Mouse (Mus musculus) heart, adult 8-10 months (tissue): ENCODE data around the gene 3110040M04Rik. TPM values are rescaled to one million over a fixed set of nuclear protein-coding genes. Genes with fewer than 3 reads are reported as not detected.
A peak's percentile ranks its signal among the peaks of the same experiment; 100 is the strongest.

Source experiments
- DNase-seq: peaks from one replicate; pipeline ENCODE4 v3.0.0; 2022; ENCODE audit warnings: low spot score
- total RNA-seq, 4 experiments: library from RNA; stranded (reverse); gene quantifications; 2 replicates each; pipeline ENCODE4 v1.2.4; 2022

Gene 3110040M04Rik
- total RNA-seq, 4 experiments from 2014 or later, result not detected

DNA sequence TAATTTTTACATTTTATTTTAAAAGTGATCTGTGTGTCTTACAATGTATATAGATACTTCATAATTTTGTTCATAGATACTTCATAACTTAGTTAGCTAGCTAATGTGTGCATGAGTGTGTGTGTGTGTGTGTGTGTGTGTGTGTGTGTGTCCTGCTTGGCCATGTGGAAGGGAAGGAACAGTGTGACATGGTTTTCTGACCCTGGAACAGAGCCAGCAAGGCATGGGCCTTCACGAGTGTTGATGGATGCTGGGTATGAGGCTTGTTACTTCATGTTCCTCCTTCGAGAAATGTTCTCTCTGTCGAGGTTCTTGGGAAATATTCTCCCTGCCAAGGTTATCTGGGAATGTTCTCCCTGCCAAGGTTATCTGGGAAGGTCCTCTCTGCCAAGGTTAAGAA lies 29.8 kb downstream of the 3110040M04Rik start:
- DNase-seq, result no peak

DNA sequence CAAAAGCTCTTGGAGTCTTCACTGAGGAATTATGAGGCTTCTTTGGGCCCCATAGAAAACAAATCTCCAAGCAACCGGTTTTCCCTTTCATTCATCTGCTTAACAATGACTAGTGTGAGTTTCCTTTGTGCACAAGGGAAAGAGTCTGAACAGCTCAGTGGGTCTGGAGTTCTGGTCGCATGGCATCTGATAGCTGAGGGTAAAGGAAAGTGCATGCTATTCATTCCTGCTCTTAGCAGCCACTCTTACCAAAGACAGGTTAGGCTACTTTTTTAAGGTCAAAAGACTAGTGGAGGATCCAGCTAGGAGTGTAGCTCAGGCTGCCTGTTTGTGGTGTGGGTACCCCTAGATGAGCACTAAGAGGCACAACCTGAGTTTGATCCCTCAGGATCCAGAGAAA lies 31.7 kb downstream of the 3110040M04Rik start:
- DNase-seq, result no peak

DNA sequence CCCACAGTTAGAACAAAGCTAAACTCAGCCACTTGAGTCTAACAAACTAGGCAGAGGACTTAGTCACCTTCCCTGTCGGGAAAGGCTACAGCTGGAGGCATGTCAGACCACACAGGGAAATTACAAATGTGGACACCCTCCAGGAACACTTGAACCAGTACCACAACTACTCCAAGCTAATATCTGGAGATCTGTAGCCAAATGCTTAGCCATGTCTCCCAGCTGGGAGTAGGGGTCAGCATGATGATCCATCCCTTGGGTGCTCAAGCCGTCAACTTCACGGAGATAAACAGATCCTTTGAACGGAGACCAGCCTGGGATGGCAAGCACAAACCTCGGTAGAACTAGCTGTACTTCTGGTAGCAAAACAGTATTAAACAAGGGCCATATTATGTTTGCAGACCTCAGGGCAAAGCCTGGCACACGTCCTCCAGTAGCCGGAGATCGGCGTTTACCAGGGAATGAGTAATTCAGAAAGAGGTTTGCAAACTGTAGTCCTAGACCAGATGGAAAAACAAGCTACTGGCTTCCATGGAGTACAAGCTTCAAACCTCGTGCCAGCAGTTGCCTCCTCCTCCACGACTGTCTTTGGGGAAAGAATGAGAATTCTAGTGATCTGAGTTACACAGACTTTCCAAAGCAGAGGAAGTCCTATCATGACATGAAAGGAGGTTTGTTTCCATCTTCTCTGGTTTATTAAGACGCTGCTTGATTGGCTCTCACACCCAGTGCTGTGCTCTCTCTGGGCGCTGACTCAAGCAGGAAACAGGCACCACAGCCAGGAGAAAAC lies 32.4 kb downstream of the 3110040M04Rik start:
- peak; percentile 62 for DNase-seq

DNA sequence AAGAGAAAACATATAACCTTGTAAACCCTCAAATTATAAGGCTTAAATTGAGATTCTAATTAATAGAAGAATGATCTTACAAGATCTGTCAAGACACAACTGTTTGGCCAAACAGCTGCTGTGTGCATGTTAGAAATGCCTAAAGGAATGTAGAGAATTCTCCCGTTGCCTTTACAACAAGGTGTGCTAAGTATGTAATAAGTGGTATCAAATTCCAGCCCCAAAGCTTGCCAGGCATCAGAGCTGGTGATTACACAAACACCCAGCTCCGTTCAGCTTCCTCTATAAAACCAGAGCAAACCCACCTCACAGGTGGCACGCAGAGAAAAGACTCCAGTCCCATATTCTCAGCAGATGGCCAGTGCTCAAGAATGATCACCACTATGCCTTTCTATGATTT lies 33.9 kb downstream of the 3110040M04Rik start:
- no peak for DNase-seq

DNA sequence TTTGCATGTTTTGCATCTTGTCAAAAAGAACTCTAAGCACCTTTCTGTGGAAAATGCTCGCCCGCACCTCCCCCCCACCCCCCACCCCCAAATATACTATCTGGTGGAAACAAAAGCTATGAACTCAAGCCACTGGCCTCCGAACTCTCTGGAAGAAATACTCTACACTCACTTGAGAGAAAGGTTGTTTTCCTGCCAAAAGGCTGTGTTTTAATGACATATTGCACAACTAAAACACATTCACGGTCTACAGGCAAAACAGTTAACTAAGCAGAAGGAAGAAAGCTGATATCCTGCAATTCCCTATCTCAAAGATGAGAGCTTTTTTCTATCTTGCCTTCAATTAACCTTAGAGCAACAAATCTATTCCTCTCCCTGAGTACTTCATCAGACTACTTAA lies 39.4 kb downstream of the 3110040M04Rik start:
- DNase-seq, result no peak

DNA sequence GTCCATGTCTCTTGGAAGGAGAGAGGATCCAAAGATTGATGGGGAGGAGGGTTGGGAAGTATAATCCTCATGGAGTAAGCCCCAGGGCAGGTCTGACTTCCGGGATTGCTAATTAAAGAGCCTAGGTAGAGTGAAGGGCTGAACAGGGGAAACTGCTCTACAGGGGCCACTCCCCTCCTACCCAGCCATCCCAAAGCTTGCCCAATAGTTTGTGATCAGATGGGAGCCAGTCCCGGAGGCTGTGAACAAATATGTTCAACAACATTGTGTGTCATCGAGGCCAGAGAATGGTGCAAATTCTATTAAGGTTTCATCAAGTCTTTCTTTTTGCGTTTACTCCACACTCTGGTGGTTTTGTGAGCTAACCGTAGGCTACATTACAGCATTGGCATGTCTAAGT lies 40.1 kb downstream of the 3110040M04Rik start:
- no peak for DNase-seq

DNA sequence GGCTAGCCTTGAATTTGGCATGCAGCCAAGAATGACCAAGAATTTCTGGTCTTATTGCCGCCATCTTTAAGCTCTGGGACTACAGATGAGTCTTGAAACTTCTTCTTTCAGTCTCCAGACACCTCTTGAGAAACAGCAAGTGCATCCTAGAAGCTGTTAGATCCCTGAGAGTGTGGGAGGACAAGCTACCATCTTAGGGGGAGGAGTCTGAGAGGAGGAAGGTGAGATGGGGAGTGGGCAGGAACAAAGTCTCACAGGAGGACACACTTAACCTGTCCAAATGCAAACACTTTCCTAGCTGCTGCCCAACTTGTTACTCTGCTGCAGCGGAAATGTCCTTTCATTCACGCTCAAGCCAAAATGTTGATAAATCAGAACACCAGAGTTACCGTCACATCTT lies 40.8 kb downstream of the 3110040M04Rik start:
- DNase-seq, result no peak

DNA sequence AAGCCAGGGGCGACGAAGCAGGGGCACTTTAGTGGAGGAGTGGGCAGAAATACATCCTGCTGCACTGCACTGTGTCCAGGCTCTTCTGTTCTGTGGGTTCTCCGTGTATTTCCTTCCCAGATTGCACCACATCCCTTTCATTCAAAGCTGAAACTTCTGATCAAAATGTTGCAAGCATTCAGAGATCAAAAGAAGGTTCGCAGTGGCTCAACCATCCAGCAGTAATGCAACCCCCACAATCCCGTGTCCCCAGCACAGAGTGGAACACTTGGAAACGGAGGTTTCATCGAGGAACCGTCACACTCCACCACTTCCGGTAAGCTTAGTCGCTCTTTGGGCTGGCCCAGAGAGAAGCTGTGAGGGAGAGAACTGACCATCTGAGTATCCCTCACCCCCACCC lies 41.2 kb downstream of the 3110040M04Rik start:
- no peak for DNase-seq

DNA sequence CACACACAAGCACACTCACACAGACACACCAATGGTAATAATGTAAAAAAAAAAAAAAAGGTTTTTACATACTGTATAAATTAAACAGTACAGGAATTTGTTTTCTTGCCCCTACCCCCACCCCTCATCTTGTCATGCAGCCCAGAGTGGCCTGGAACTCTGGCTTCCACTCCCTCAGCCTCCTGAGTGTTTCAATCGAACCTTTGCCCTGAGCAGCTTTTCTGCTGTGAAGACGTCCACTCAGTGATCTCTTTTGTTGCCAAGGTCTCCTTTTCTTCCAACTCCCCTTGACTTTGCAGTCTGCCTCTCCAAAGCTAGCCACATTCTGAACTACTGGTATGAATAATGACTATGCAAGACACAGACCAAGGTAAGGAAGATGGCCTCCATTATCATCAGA lies 41.9 kb downstream of the 3110040M04Rik start:
- DNase-seq, result no peak

DNA sequence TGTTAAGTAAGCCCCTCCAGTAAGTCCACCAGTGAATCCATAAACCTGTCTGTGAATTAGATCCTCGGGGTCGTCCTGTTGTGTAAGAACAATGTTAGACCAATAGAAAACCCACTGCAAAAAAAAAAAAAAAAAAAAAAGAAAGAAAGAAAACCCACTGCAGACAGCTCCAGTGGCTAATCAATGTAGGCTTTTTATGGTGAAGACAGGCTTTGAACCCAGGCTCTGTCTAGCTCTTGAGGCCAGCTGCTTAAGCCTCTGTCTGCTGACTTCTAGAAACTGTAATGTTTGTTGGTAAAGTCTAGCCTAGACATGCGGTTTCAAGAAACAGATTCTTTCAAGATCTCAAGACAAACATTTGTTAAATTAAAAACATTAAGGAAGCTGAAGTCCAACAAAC lies 46.2 kb downstream of the 3110040M04Rik start:
- no peak for DNase-seq

DNA sequence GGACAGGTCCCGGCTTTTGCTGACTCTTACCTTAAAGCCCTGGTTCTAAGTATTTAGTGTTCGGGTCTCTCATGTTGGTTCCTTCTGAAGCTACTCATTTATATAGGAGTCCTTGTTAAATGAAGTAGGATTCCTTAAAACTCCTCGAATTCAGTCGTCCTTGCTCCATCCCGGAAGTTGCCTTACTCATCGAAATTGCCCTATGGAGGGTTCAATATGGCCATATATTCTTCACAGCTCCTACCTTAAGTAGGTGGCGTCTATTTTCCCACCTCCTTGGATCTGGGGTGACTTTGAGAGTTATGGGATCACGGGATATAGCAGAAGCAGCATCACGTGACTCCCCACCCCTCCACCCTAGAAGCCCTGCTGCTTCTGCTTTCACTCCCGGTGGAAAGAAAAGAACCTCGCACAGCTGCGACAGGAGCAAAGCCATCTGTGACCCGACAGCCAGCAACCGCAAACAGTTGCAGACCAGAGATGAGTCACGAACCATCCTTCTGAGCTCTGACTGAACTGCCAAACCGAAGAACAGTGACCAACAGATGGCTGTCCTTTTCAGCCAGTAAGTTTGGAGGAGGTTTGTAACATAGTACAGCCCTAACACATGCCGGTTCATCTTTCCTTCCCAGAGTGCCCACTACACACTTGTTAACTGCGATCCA lies 46.7 kb downstream of the 3110040M04Rik start:
- DNase-seq, result peak; percentile 80

DNA sequence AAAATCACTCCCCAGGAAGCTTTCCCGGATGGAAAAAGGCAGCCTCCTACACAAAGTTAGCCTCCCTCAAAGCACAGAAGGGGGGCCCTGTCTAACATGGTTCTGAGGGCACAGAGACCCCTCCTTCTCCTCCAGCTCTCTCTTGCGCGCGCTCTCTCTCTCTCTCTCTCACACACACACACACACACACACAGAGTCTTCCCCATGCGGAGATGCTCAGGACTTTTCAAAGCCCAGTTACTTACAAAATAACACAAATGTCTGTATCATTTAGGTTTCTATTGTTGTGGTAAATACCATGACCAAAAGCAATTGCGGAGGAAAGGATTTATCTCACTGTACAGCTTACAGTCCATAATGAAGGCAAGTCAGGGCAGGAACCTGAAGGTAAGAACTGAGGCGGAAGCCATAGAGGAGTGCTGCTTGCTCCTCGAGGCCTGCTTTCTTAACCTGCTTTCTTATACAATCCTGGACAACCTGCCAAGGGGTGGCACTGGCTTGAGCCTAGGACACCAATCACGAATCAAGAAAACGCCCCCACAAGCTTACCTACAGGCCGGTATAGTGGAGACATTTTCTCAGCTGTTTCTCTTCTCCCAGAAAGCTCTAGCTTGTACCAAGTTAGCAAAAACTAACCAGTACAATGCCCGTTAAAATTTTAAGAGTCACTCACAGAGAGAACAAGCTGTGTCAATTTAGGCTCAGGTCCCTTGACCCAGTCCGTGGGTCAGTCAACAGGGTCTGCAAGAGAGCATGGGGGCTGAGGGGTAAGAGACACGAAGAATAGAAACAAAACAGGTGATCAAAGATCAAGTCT lies 47.5 kb downstream of the 3110040M04Rik start:
- DNase-seq, result no peak

Other genes with a start within 250 kb of the 3110040M04Rik start
- gene Hmcn1, start 210.7 kb upstream of the 3110040M04Rik start, total RNA-seq, result 10 to 100 TPM; 10.9 to 15.1 (median 12.2) TPM
- 1 to 10 TPM in 1 of 4 experiments, under 1 TPM in 2, not detected in 1; 0.60 to 1.2 (median 0.63) TPM for gene Gm47985, start 21.6 kb upstream of the 3110040M04Rik start, total RNA-seq
- gene Gm8947, start 11.7 kb upstream of the 3110040M04Rik start, total RNA-seq, result not detected
- not detected for gene Gm47995, start 5.7 kb upstream of the 3110040M04Rik start, total RNA-seq
- gene Gm47996, start 6.0 kb downstream of the 3110040M04Rik start, total RNA-seq, result not detected
- gene Ivns1abp, start 140.4 kb downstream of the 3110040M04Rik start, total RNA-seq, result 100 to 1,000 TPM; 828 to 896 (median 874) TPM
- gene Swt1, start 224.3 kb downstream of the 3110040M04Rik start, total RNA-seq, result 10 to 100 TPM in 3 of 4 experiments, 1 to 10 TPM in 1; 9.8 to 12.1 (median 10.7) TPM
- 10 to 100 TPM; 18.7 to 26.2 (median 22.6) TPM for gene Trmt1l, start 224.4 kb downstream of the 3110040M04Rik start, total RNA-seq